Mouse (Mus musculus): ENCODE results near the gene Tex29.

DNA sequence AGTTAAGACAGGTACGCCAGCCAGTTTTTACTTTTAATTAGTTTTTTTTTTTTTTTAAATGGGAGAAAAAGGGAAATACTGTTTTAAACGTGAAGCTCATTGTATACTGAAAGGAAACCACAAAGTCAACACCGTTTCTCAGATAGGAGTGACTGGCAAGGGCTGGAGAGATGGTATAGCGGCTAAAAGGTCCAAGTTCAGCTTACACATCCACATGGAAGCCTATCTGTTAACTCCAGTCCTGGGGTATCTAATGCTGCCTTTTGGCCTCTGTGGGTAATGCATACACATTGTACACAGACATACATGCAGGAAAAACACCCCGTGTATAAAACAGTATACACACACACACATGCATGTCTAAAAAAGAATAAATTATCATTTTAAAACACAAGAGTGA is 8.3 kb upstream of the Tex29 start:
- TF ChIP-seq TCF3 (IDR thresholded peaks at IDR 0.05; ENCODE audit: insufficient read length, low read depth) (no peak), SRF (IDR thresholded peaks at IDR 0.05; ENCODE audit: control insufficient read depth, insufficient read length, low read depth) (no peak), POLR2A (IDR thresholded peaks at IDR 0.05; ENCODE audit: insufficient read length, low read depth) (no peak), TCF12 (IDR thresholded peaks at IDR 0.05; ENCODE audit: insufficient read depth, poor library complexity, severe bottlenecking) (no peak), MAX (IDR thresholded peaks at IDR 0.05; ENCODE audit: low read depth) (no peak), E2F4 (IDR thresholded peaks at IDR 0.05; ENCODE audit: insufficient read depth) (no peak)
